Mouse (Mus musculus) stomach, embryonic 16.5 days (tissue): ENCODE results near the gene Cacna2d2. TPM values are rescaled to one million over a fixed set of nuclear protein-coding genes. Genes with fewer than 3 reads are reported as not detected.
A peak's percentile ranks its signal among the peaks of the same experiment; 100 is the strongest.

Source experiments
- ATAC-seq: fragments of 200-750 bp; cut with Nextera tagmentation; 2 replicates; pipeline ENCODE4 v1.8.0; 2017; ENCODE audit warnings: moderate number of reproducible peaks, moderate TSS enrichment; ENCODE audit not compliant: insufficient read depth, low FRiP score
- H3K27ac ChIP-seq: fragments of 300-500 bp; sonication (generic); 2 replicates; pipeline ENCODE4 v1.5.1; 2014; ENCODE audit warnings: low read length
- H3K27me3 ChIP-seq: fragments of 300-500 bp; sonication (generic); 2 replicates; pipeline ENCODE4 v1.6.1; 2014; ENCODE audit warnings: low read length, control low read depth, mixed read lengths; ENCODE audit not compliant: control insufficient read depth, insufficient read depth
- H3K36me3 ChIP-seq: fragments of 300-500 bp; sonication (generic); 2 replicates; pipeline ENCODE4 v1.6.1; 2014; ENCODE audit warnings: low read length; ENCODE audit not compliant: control insufficient read depth, insufficient read depth
- H3K4me1 ChIP-seq: fragments of 300-500 bp; sonication (generic); 2 replicates; pipeline ENCODE4 v1.6.1; 2014; ENCODE audit warnings: low read length, control low read depth, mixed read lengths; ENCODE audit not compliant: control insufficient read depth, insufficient read depth
- H3K4me2 ChIP-seq: fragments of 300-500 bp; sonication (generic); 2 replicates; pipeline ENCODE4 v1.6.1; 2014; ENCODE audit warnings: low read depth, low read length, mixed read lengths
- H3K4me3 ChIP-seq: fragments of 300-500 bp; sonication (generic); replicated peaks from 2 replicates; pipeline ENCODE4 v1.5.1; 2014; ENCODE audit warnings: mild to moderate bottlenecking, low read length
- H3K9ac ChIP-seq: fragments of 300-500 bp; sonication (generic); 2 replicates; pipeline ENCODE4 v1.6.1; 2014; ENCODE audit warnings: low read length
- H3K9me3 ChIP-seq: fragments of 300-500 bp; sonication (generic); replicated peaks from 2 replicates; pipeline ENCODE4 v1.6.1; 2016; ENCODE audit warnings: low read length, control low read depth; ENCODE audit not compliant: control insufficient read depth
- WGBS: fragments of 180-500 bp; shearing (Covaris S2); extraction: QIAGEN DNeasy Blood & Tissue Kit; methylation state at CpG from one replicate; pipeline ENCODE4 v1.1.7; 2014; 5-methylcytosine and 5-hydroxymethylcytosine counted together
- polyA plus RNA-seq: library from polyadenylated mRNA; unstranded; fragments of >200 nt; fragmentation: Nextera tagmentation; extraction: Ambion mirVana; gene quantifications from 2 replicates; pipeline ENCODE4 v1.2.1, GENCODE M21; 2015

The Cacna2d2 gene
- polyA plus RNA-seq, 1 experiment from 2014 or later = 0.19 TPM

- Histone ChIP-seq H3K9me3 (no peaks in the 10 kb centered on the region), H3K27ac (no peak overlapping the region), H3K27me3 (no peaks in the 10 kb centered on the region), H3K4me2 (no peak overlapping the region), H3K4me3 (no peak overlapping the region), H3K9ac (no peak overlapping the region), H3K36me3 (no peaks in the 10 kb centered on the region), H3K4me1 (no peaks in the 10 kb centered on the region)
- WGBS = 77% methylated on average over 14 of the region's 14 CpGs
- no peak for ATAC-seq
Measured at GRCm38 (mm10) chr9:107510384-107511100, 111.1 kb downstream of the Cacna2d2 start.

- H3K36me3 ChIP-seq = no peaks in the 10 kb centered on the region
- ATAC-seq = no peak
- H3K4me2 ChIP-seq = no peak overlapping the region
- H3K27me3 ChIP-seq = no peaks in the 10 kb centered on the region
- no peaks in the 10 kb centered on the region for H3K9me3 ChIP-seq
- no peak overlapping the region for H3K27ac ChIP-seq
- 59% methylated on average over 8 of the region's 8 CpGs for WGBS
- no peak overlapping the region for H3K4me3 ChIP-seq
- no peak overlapping the region for H3K9ac ChIP-seq
- no peaks in the 10 kb centered on the region for H3K4me1 ChIP-seq
Measured at GRCm38 (mm10) chr9:107511436-107511835, 112.0 kb downstream of the Cacna2d2 start.

GRCm38 (mm10) chr9:107512326-107512725 is 112.9 kb downstream of the Cacna2d2 start:
- Histone ChIP-seq H3K4me3 (no peak overlapping the region), H3K4me1 (no peaks in the 10 kb centered on the region), H3K27me3 (no peaks in the 10 kb centered on the region), H3K9ac (no peak overlapping the region), H3K4me2 (no peak overlapping the region), H3K9me3 (no peaks in the 10 kb centered on the region), H3K36me3 (no peaks in the 10 kb centered on the region), H3K27ac (no peak overlapping the region)
- 76% methylated on average over 16 of the region's 16 CpGs for WGBS
- ATAC-seq = no peak

GRCm38 (mm10) chr9:107514303-107514955 is 115.0 kb downstream of the Cacna2d2 start:
- Histone ChIP-seq H3K4me1 (no peaks in the 10 kb centered on the region), H3K27me3 (no peaks in the 10 kb centered on the region), H3K9ac (no peak overlapping the region), H3K4me2 (no peak overlapping the region), H3K27ac (no peak overlapping the region), H3K36me3 (no peaks in the 10 kb centered on the region), H3K4me3 (no peak overlapping the region), H3K9me3 (no peaks in the 10 kb centered on the region)
- peak; percentile 47; the same call in 1 of the 2 replicates for ATAC-seq
- WGBS = 15% methylated on average over 14 of the region's 14 CpGs

DNA sequence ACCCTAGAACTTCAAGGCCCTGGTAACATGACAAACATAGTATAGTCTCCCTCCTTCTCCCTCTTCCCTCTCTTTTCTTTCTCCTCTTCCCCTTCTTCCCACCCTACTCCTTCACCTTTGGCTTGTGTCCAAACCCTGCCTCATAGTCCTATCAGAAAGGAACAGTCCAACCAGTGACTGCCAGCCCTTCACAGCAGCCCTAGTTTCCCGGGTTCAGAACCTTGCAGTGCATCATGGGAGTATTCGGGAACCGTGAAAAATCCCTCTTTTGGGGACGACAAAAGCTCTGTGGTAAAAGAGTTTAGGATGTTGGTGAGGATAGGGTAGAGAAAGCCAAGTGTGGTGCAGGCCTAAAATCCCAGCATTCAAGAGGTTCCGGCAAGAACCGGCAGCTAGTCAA is 120.9 kb downstream of the Cacna2d2 start:
- Histone ChIP-seq H3K27me3 (0 out of 2 replicates have a peak, but pooled peaks cover 2% of the 10 kb centered on the region), H3K36me3 (no peaks in the 10 kb centered on the region), H3K4me2 (no peak overlapping the region), H3K4me3 (no peak overlapping the region), H3K4me1 (peaks cover 16% of the 10 kb centered on the region), H3K27ac (no peak overlapping the region), H3K9me3 (no peaks in the 10 kb centered on the region), H3K9ac (no peak overlapping the region)
- WGBS = 67% methylated on average over 6 of the region's 6 CpGs
- no peak for ATAC-seq

DNA sequence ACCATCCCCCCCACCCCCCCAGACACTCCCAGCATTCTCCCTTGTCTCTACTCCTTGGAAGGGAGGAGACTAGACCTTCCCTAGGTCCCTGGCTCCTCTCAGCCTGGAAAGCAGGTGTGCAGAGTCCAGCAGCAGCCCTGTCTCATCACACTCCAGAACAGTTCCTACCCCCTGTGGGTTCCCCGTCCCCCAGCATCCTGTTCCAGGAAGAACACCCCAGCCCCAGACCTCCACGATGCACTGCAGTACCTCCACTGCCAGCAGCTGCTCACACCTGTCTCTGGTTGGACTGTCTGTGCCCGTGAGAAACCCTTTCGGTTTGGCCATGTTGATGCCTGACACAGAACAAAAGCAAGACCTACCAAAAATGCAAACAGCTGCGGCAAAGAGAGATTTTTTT is 121.8 kb downstream of the Cacna2d2 start:
- H3K4me1 ChIP-seq = peaks cover 16% of the 10 kb centered on the region
- no peaks in the 10 kb centered on the region for H3K9me3 ChIP-seq
- peaks cover 10% of the 10 kb centered on the region; the same call in 1 of the 2 replicates for H3K27me3 ChIP-seq
- WGBS = 27% methylated on average over 5 of the region's 5 CpGs
- no peak overlapping the region for H3K27ac ChIP-seq
- ATAC-seq = no peak
- H3K36me3 ChIP-seq = no peaks in the 10 kb centered on the region
- no peak overlapping the region for H3K4me3 ChIP-seq
- H3K4me2 ChIP-seq = no peak overlapping the region
- 0 out of 2 replicates have a peak overlapping the region, but pooled peaks have one; percentile 33 for H3K9ac ChIP-seq

DNA sequence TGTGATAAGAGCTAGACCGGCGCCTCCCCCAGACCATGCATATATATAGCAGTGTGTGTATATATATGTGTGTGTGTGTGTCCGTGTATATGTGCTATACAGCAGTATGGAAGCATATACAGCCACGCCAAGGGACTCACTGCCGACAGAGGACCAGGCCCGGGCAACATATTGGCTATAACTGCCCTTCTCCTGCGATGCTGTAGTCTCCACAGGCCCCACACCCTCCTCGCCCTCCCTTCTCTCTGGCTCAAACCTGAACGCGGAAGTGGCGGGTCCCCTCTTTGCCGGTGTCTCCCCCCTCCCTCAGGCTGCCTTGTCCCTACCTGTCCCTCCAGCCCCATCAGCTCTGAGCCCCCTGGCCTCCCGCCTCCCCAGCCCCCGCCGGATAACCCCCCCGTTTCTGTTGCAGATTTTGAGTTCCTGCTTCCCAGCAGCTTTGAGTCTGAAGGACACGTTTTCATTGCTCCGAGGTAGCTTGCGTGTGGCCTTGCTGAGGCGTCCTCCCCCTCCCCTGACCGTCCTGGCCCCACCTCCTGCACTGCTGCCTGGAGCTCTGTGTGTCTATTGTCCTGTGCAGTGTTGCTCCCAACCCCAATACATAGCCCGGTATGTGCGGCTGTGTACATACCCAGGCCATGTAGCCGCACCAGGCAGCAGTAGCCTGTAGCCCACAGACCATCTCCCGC is 122.4 kb downstream of the Cacna2d2 start:
- no peaks in the 10 kb centered on the region for H3K36me3 ChIP-seq
- peak overlapping the region; percentile 33 for H3K9ac ChIP-seq
- peak; percentile 49; the same call in 1 of the 2 replicates for ATAC-seq
- peak overlapping the region; percentile 46 for H3K4me2 ChIP-seq
- no peaks in the 10 kb centered on the region for H3K9me3 ChIP-seq
- H3K4me1 ChIP-seq = peaks cover 17% of the 10 kb centered on the region
- H3K4me3 ChIP-seq = peak overlapping the region; percentile 21
- H3K27me3 ChIP-seq = peaks cover 15% of the 10 kb centered on the region; the same call in 1 of the 2 replicates
- 14% methylated on average over 25 of the region's 25 CpGs for WGBS
- no peak overlapping the region for H3K27ac ChIP-seq

DNA sequence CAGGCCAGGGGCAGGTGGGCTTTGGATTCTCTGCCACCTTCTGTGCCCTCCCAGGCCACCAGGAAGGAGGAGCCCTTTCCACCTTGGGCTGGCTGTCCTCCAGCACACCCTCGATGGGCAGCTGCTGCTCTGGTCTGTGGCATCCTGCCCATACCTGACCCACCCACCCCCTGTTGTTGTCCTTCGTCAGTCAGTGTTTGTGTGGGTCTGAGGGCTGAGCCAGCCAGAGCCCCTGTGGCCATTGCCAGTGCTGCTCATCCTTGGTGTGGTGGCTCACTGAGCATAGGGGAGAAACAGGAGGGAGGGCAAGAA is 122.9 kb downstream of the Cacna2d2 start:
- Histone ChIP-seq H3K27ac (no peak overlapping the region), H3K4me2 (peak overlapping the region; percentile 46), H3K36me3 (no peaks in the 10 kb centered on the region), H3K4me3 (0 out of 2 replicates have a peak overlapping the region, but pooled peaks have one; percentile 21), H3K9ac (peak overlapping the region; percentile 33), H3K4me1 (peaks cover 22% of the 10 kb centered on the region), H3K9me3 (no peaks in the 10 kb centered on the region), H3K27me3 (peaks cover 16% of the 10 kb centered on the region)
- no peak for ATAC-seq
- 34% methylated on average over 2 of the region's 2 CpGs for WGBS
